Mouse (Mus musculus) adrenal gland, adult 8-10 months (tissue): ENCODE measurements around the gene Rbm45. TPM values are rescaled to one million over a fixed set of nuclear protein-coding genes. Genes with fewer than 3 reads are reported as not detected.
A peak's percentile ranks its signal among the peaks of the same experiment; 100 is the strongest.

Source experiments
- DNase-seq: peaks from one replicate; pipeline ENCODE4 v3.0.0; 2022
- total RNA-seq, 4 experiments: library from RNA; stranded (reverse); gene quantifications; 2 replicates each; pipeline ENCODE4 v1.2.4; 2022

Rbm45 gene
- total RNA-seq, 4 experiments from 2014 or later, result 45.2 to 63.1 (median 51.5) TPM

DNA sequence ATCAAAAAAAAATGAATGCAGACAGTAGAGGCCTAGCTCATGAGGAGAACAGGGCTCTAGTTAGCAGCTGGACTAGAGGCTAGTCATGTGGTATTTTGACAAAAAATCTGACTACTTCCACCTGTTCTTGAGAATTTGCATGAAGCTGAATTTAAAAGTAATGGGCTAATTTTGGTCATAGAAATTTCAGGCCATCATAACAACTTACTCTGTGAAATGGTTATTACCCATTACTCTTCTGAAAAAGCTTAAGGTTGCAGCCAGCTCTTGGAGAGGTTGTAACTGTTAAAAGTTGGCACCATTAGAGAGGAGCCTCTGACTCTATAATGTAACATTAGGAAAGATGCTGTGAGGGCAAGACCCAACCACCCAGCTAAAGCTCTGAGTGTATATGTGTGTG, 16.7 kb downstream of the Rbm45 start:
- no peak for DNase-seq

DNA sequence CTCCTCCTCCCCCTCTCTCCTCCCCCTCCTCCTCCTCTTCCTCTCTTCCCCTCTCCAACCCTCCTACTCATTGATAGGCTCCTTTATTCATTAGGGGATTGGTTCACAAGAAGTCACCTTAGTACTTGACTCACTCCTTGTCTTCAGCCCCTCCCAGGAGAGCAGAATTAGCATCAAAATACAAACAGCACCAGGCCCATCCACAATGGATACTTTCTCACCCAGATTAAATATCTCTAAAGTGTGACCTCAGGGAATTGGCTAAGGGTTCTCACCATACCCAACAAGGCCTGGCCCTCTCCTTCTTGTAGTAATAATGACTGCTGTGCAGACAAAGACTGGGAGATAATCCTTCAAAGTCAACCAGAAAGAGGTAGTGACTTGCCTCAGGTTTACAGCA, 30.4 kb downstream of the Rbm45 start:
- DNase-seq, result no peak

DNA sequence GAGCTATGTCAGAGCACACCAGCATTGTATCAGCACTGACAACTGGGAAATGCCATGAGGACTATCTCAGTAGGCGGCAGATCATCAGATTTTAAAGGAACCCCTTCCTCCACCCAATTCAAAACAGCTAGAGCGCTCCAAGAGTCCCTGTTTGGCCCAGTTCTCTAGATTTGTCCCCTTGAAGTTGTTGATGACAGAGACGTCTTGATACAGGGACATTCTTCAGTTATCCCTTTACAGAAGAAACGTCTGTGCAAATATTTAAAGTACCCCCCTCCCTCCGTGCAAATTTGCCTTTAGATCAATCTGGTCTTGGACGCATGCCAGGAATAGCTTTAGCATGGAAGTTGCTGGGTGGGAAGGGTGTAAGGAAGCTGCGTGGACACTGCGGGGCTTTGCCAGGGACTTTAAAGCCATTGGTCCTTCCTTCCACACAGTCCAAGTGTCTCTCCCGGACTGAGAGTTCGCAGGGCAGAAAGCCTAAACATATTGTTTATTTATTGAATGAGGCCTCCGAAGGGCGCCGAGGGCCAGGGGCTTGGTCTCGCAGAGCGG, 35.9 kb downstream of the Rbm45 start:
- no peak for DNase-seq

DNA sequence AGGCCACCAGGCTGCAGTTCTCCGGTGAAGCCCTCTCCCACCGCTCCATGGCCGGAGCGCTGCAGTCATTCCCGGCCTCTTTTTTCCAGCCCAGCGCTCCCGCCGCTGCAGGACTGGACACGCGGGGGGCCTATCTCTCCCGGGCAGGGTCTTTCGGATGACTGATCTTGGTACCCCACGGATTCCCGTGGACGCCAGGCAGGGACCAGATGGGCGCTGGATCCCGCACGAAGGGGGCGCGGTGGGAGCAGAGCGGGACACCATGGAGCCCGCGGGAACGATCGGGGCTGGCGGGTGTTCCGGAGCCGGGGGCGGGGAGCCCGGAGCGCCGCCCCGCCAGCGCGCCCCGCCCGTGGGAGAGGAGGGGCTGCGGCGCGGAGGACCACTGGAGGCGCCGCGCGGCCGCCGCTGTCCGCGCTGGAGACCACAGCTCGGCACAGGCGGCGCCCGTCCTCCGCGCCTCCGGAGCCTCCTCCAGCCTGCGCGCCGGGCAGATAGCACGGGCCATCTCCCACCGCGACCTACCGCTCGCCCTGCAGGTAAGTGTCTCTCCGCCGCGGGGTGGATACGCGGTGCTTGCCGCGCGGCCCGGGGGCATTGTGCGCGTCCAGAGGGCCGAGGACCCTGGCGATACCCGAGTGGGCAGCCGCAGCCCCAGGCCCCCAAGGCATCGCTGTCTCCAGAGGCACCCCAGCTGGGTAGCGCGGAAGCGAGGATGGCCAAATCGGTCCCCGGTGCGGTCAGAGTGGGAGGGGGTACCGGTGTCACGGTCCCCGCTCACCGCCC, 36.6 kb downstream of the Rbm45 start, which contains the start of gene Osbpl6:
Gene Osbpl6, plus strand, starts transcription at position 358 of the 786 bp plus-strand sequence.
- DNase-seq, result peak; percentile 63

DNA sequence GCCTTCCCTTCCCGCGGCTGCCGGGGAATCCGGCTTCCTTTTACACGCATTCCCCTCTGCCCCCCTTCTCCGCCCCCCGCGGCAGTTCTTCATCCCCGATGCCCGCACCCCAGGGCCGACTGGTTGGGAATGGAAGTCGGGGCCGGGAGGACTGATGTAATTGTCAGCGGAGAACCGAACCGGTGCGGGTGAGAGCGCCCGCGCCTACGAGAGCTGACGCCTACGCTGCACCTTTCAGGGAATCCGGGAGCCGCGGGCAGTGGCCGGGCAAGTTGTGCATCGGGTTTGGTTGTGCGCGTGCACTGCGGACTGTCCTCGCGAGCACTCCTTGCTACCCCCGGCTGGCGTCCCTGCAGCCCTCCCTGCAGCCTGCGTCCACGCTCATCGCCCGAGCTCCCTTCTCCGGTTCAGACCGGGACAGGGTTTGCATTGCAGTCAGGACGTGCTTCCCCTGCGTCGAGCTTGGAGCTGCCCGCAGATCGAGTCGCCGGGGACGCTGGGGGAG, 37.2 kb downstream of the Rbm45 start:
- DNase-seq, result peak; percentile 64

DNA sequence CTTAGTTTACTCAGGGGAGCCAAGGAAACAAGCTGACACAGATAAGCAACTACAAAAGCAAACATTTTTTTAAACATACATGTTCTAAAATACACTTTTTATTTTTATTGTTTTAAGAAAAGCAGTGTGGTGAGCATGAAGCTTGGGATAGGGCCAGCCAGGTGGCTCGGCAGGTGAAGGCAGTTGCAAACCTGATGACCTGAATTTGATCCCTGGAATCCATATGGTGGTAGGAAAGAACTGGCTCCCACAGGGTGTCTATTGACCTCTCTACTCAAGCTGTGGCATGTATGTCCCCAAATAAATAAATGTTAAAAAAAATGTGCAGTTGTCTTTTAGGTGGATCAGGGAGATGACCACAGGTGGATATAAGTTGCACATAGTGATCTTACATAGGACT, 39.7 kb downstream of the Rbm45 start:
- DNase-seq, result no peak

DNA sequence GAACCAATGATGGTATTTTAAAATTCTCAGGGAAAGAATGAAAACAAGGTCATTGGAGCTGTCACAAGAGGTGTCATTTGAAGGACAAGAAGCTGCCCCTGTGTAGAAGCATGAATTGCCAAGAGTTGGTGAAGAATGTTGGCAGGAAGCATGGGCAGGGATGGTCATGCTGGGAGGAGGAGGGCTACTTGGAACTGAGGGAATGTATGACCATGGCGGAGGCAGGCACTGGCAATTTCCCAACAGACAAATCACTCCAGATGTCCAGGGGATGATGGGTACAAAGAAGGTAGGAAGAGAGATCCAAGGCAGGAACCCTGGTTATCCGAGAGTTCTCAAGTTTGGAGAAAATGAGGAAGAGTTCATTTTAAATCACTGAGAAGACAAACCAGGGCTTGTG, 40.2 kb downstream of the Rbm45 start:
- DNase-seq, result no peak

DNA sequence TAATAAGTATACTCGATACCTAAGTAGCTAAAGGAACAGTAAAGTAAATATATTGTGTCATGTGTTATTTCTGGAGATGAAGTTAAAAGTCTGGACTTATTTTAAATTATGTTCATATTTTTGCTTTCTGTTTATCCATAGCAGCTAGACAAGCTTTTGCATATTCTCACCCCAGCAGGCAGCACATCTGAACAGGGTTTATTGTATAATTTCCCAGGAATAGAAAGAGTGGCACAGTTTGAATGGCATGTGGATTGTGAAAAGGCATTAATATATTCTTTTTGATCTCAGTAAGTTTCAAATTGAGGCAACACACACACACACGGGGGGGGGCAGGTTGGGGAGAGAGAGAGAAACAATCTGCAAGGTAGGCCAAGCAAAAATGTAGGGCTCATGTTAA, 43.1 kb downstream of the Rbm45 start:
- no peak for DNase-seq

DNA sequence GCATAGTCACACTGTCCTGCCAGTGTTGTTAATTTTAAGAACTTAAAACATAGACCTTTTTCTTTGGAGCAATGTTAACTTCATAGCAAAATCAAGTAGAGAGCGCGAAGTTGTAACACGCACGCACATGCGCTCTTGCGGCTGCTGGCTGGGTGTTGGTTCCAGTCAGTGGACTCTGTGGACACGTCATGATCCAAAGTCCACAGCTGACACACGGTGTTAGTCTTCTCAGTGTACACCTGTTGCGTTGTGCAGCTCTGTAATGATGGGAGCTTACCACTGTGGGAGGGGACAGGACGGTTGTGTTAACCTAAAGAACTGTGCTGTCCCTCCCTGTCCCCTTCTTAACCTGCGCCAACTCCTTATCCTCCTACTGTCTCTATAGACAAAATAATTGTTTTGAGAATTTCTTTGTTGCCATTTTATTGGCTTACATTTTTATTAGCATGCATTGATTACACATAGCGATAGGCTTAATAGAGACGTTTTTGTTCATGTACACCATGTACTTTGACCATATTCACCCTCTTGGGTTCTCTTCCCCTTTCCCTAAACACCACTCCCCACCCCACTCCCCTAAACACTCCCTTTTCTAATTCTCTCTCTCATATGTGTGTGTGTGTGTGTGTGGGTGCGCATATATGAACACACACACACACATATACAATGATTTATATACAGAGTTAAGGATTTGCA, 47.8 kb downstream of the Rbm45 start:
- DNase-seq, result no peak

DNA sequence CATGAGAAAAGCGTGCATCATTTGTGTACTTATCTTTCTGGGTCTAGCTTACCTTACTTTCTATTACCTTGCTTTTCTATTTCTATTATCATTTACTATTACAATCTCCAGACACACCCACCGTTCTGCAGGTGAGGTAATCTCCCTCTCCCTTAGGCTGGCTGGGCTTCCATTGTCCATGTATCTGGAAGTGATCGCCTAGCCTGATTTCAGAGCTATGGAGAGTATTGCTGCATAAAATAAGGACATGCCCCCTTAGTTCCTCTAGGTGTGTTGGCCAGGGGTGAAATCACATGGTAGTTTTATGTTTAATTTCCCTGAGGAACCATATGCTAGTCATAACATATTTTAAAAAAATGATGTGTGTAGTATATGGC, 48.3 kb downstream of the Rbm45 start:
- DNase-seq, result no peak

DNA sequence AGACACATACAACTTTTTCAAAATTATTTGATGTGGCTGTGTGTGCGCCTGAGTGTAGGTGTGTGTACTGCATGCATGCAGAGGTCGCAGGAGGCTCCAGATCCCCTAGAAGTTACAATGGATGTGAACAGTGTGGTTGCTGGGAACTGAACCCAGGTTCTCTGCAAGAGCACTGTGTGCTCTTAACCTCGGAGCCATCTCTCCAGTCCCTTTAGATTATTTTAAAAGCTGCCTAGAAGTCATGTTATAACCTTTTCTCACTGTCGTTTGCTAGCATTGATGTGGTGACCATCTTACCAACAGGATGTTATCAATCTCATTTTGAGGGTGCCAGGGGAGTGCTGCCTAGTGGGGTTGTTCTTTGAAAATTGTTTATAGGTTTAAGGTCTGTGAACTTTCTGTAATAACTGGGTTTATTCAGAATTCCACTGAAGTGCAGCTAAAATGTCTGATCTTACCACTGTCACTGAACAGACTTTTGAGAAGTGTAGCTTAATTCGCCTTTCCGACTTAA, 51.7 kb downstream of the Rbm45 start:
- DNase-seq, result no peak

DNA sequence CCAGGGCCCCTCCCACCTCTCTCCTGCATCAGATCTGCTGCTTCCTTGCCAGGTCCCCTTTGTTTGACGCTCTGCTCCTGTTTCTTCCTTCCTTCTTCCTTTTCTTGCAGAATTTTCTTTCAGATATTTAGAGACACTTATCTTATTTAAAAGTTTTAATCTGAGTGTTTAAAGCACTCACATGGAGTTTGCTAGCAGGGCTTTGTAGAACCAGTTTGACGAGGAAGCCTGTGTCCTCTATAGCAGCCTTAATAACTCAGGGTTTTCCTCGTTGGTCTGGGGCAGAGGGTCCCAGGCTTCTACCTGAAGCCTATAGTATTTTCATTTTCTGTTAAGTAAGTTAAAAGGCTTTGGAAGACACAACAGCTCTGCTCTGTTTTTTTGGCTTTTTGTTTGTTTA, 57.0 kb downstream of the Rbm45 start:
- no peak for DNase-seq

DNA sequence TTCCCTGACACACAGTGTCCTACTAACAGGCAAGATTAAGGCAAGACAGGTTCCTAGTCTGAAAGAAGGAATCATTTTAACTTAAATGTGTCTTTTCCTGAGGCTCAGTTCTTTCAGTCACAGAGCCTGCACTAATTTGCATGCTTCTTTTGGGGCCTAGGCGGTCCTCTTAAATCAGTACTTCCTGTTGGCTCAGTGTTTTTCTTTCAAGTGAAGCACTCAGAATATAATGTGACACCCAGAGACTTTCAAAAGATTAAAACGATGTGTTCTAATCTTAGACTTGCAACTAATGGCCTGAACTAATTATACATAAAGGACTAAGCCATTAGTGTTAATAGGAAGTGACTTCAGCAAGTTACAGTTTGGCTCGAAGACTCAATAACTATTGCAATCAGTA, 59.5 kb downstream of the Rbm45 start:
- no peak for DNase-seq

DNA sequence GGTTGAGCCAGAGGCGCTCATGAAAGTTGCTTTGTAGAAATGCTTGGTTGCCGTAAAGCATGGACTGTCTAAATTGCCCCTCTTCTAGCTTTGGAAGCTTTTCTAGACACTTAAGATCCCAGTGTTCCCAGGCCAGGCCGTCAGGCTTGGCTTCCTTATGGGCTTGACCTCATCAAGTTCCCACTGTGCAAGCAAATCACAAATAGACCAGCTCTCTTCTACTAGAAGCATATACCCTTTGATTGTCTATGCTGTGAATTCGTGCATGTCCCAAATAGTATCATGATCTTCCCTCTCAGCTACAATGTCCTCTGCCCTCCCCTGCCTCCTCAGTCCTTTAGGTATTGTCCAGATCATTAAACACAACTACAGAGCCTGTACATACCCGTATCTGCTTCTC, 60.1 kb downstream of the Rbm45 start:
- DNase-seq, result no peak

DNA sequence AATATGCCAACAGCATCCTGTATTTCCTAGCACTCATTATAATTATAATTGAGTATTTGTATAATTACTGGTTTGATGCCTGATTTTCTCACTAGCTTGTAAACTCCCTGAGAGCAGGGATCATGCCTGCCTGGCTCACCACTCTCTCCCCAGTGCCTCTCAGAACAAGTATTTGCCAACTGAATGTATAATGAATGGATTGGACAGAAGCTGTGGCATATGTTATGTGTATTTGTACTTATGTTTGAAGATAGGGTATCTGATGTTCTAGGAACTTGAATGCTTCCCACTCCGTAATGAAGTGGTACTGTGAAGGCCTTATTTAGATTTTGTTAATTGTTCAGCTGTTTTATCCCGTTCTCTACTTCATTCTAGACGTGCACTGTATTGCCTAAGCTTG, 60.8 kb downstream of the Rbm45 start:
- DNase-seq, result no peak

Other genes starting within 250 kb of the Rbm45 start
- under 1 TPM in 3 of 4 experiments, not detected in 1; 0.12 to 0.43 (median 0.22) TPM for gene Pde11a, start 31.2 kb upstream of the Rbm45 start, total RNA-seq
- not detected for gene Cyct, start 9.5 kb upstream of the Rbm45 start, total RNA-seq
- 10 to 100 TPM; 25.8 to 37.9 (median 27.9) TPM for gene Osbpl6, start 36.5 kb downstream of the Rbm45 start, total RNA-seq